Mouse (Mus musculus) ES-E14 (cell line): ENCODE data around the gene Cdc42.

Experiments used
- ZC3H11A ChIP-seq: IDR thresholded peaks from 2 replicates; pipeline ENCODE4 v1.6.1; 2012; ENCODE audit warnings: low read depth, mild to moderate bottlenecking, inconsistent platforms, low read length, borderline replicate concordance
- ZNF384 ChIP-seq: IDR thresholded peaks from 2 replicates; pipeline ENCODE4 v1.6.1; 2012; ENCODE audit warnings: low read depth, low read length, inconsistent platforms

- TF ChIP-seq ZC3H11A, result no peak
- TF ChIP-seq ZNF384, result no peak
Observed at GRCm38 (mm10) chr4:137392874-137393273, 35.4 kb upstream of the Cdc42 start.
